Mouse (Mus musculus) mesoderm, embryonic 11.5 days (tissue): ENCODE results near the gene Lyrm7.

ENCODE experiments used
- DNase-seq: peaks from one replicate; pipeline ENCODE4 v3.0.0-alpha.2; 2012; ENCODE audit warnings: low read depth, low spot score

Lyrm7 gene

GRCm38 (mm10) chr11:54845470-54846442 lies 15.0 kb downstream of the Lyrm7 start:
- DNase-seq, result peak; percentile 34

GRCm38 (mm10) chr11:54844959-54845358 lies 15.8 kb downstream of the Lyrm7 start:
- DNase-seq, result no peak

- DNase-seq, result no peak
These were observed 16.3 kb downstream of the Lyrm7 start for GRCm38 (mm10) chr11:54844424-54844823.

GRCm38 (mm10) chr11:54840891-54841290 lies 19.8 kb downstream of the Lyrm7 start:
- no peak for DNase-seq

GRCm38 (mm10) chr11:54839696-54840095 lies 21.0 kb downstream of the Lyrm7 start:
- no peak for DNase-seq

GRCm38 (mm10) chr11:54836106-54836505 lies 24.6 kb downstream of the Lyrm7 start:
- DNase-seq, result no peak

- no peak for DNase-seq
These were observed 26.1 kb downstream of the Lyrm7 start for GRCm38 (mm10) chr11:54834596-54834995.

- no peak for DNase-seq
These were observed 26.9 kb downstream of the Lyrm7 start for GRCm38 (mm10) chr11:54833833-54834232.

GRCm38 (mm10) chr11:54826819-54827218 lies 33.9 kb downstream of the Lyrm7 start:
- DNase-seq, result no peak

- no peak for DNase-seq
These were observed 34.9 kb downstream of the Lyrm7 start for GRCm38 (mm10) chr11:54825774-54826173.

- no peak for DNase-seq
These were observed 37.2 kb downstream of the Lyrm7 start for GRCm38 (mm10) chr11:54823467-54823866.

- DNase-seq, result no peak
These were observed 41.2 kb downstream of the Lyrm7 start for GRCm38 (mm10) chr11:54819489-54819888.

- no peak for DNase-seq
These were observed 43.3 kb downstream of the Lyrm7 start for GRCm38 (mm10) chr11:54817449-54817848.

- no peak for DNase-seq
These were observed 45.1 kb downstream of the Lyrm7 start for GRCm38 (mm10) chr11:54815659-54816058.

- DNase-seq, result peak; percentile 78
These were observed 47.8 kb downstream of the Lyrm7 start for GRCm38 (mm10) chr11:54812812-54813516.

- peak; percentile 25 for DNase-seq
These were observed 48.4 kb downstream of the Lyrm7 start for GRCm38 (mm10) chr11:54812314-54812713.

- DNase-seq, result no peak
These were observed 49.7 kb downstream of the Lyrm7 start for GRCm38 (mm10) chr11:54811054-54811453.

- DNase-seq, result no peak
These were observed 51.1 kb downstream of the Lyrm7 start for GRCm38 (mm10) chr11:54809582-54809981.

GRCm38 (mm10) chr11:54808177-54808576 lies 52.5 kb downstream of the Lyrm7 start:
- DNase-seq, result no peak

GRCm38 (mm10) chr11:54807669-54808068 lies 53.0 kb downstream of the Lyrm7 start:
- DNase-seq, result no peak

- no peak for DNase-seq
These were observed 53.8 kb downstream of the Lyrm7 start for GRCm38 (mm10) chr11:54806891-54807290.

GRCm38 (mm10) chr11:54805196-54805595 lies 55.5 kb downstream of the Lyrm7 start:
- no peak for DNase-seq

GRCm38 (mm10) chr11:54802621-54803020 lies 58.1 kb downstream of the Lyrm7 start:
- DNase-seq, result no peak
